Mouse (Mus musculus): ENCODE results near the gene Rasgef1a.

Rasgef1a gene

DNA sequence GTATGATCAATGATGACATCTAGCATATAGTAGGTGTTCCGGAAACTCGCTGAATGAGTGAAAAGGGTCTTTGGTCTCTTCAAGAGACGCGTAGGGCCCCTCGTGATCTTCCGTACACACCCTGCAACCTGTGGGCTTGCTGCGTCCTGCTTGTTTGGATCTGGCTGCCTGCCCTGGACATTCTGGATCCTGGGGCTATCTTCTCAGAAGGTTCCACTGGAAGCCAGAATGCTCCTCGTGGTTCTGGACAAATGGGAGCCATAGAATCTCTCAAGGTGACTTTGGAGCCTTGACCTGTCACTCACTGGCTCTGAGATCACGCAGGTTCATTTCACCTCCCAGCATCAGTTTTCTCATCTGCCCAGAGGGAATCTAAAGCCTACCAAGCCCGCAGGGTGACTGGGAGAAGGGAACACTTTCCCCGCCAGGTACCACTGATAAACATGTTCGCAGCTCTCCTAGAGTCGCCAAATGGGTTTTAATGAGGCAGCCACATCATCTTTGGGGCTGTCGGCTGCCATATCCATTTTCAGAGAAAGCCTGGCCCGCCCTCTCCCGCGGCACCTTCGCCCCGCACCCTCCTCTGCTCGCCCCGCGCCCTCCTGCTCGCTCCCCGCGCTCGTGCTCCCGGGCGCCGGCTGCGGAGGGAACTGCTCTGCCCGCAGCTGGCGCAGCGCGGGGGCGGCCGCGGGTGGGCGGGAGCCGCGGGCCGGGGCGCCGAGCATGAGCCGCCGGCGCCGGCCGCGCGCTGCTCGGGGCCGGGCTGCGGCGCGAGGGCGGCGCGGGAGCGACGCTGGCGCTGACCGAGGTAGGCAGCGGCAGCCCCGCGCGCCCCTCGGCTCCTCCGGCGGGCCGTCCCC lies at the start of gene Rasgef1a:
Gene Rasgef1a, plus strand, starts transcription at position 683 of the 860 bp plus-strand sequence.
- peak; percentile 51 for DNase-seq

DNA sequence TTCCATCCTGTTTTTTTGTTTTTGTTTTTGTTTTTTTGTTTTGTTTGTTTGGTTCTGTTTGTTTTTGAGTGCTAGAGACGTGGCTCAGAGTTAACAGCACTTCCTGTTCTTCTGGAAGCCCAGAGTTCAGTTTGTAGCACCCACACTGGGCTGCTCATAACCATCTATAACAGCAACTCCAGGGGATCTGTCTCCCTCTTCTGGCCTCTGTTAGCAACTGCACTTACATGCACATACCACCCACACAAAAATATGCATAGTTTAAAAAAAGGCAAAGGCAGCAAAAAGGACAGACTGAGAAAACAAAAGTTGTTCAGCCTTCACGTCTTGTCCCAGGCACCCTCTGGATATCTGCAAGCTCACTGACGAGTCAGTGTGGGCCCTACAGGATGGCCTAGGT lies 48.0 kb upstream of the Rasgef1a start:
- DNase-seq: no peak

DNA sequence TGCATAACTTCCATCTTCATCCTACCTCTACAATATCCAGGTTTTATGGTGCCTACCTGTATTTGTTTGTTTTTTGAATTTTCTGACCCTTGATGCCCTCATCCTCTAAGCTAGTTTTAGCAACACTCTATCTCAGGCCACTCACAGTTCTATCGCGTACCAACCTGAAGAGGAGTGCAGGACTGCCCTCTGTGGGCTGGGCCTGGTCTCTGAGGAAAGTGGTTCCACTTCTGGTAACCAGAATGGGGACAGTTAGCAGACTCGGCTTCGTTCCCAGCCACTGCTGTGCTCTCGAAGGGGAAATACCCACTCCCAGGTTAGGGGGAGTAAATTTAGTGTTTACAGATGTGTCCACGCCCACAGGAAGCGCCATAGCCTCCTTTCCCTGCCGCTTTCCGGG lies 44.5 kb upstream of the Rasgef1a start:
- DNase-seq: no peak

DNA sequence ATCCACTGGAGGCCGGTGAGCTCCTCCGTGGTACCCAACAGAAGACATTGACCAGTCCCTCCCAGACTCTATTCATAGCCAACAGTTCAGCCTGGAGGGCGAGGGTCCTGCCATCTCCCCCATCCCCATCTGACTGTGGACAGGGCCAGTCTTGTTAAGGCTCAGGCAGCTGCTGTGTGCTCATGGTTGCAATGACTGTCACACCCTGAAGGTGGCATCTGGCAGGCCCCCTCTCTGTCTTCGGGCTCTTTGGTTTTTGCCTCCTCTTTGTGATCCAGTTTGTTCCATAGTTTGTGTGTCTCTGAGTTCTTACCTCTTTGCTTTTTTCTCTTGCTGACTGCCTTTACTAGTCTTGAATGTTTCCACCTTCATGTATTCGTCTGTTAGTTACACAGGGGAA lies 24.1 kb upstream of the Rasgef1a start:
- peak; percentile 31 for DNase-seq

DNA sequence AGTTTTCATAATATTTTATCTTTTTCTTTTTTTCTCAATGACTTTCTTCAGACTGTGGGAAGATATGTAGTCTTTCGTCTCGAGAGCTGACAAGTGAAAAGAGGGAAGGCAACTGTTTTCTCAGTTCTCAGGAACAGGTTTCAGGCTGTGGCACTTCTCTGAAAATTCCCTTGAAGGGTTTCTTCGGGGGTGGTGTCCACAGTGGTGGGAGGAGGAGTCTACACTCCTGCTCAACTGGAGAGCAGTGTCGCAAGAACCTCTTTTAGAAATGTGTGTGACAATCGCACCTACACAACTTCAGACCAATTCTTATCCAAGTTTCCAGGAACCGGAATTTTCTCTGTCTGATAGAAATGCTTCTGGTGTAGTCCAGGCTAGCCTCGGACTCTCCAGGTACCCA lies 22.0 kb upstream of the Rasgef1a start:
- no peak for DNase-seq

DNA sequence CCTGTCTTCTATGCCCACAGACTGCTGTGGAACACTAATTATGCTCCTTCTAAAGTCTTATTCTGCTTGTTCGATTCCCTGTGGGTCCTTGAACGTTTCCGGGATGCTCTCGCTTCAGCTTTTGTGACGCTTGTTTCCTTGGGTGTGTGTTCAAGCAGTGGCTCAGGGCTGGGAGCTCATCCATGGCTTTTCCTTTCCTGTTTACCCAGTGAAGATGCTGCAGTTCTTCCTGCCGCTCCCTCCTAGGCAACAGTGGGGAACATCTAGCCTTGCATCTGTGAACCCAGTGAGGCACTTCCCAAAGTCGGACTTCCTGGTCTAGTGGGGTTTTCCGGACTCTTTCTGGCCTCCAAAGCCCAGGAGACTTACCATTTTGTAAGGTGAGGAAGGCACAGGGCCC lies 20.6 kb upstream of the Rasgef1a start:
- DNase-seq: no peak

DNA sequence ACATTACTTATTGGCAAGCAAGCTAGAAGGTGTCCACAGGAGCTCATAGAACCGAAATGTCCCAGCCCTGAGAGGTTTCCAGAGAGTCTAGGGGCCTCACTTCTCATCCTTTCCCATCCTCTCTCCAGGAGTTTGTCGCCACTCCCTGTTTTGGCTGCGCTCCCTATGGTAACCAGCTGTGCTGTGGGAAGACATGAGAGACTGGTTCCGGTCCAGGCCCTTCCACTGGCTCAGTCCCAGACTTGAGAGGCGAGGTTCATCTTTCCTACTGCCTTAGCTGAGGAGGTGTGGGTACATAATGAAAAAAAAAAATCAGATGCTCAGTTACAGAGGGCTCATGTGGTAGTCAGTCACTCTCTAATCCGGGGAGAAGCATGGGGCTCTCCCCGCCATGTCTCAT lies 19.9 kb upstream of the Rasgef1a start:
- DNase-seq: no peak

DNA sequence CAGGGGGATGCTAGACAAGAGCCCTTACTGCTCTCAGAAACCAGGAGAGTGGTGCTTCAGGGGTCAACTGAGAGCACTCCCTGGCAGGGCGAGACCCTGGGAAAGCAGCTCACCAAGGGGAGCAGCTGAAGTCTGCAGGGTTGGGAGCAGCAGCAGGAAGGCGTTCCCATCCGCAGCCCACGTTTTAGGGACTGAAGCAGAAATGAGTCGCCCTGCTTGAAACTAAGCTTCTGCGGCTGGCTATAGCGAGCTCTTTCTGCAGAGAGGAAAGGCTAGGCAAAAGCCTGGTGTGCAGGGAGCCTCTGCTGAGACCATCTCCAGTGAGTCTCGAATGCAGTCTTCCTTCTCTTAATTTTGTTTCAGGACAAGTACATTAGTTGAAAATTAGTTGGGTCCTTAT lies 19.3 kb upstream of the Rasgef1a start:
- no peak for DNase-seq

DNA sequence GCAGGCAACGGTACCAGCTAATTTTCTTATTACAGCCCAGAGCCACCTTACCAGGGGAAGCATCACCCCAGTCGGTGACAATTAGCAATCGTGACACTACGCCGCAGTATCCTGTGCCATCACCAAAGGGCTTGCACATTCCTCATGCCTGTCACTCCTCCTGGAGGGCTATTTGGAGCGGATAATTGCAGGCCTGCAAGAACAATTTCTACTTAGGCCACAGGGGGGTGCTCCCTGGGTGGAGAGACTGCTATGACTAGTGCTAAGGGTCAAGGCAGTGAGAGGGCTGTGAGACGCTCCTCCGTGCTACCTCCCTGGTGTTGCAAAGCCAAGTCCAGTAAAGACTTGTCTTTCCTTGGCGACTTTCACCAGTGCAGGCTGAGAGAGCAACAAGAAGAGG lies 16.1 kb upstream of the Rasgef1a start:
- peak; percentile 86 for DNase-seq

DNA sequence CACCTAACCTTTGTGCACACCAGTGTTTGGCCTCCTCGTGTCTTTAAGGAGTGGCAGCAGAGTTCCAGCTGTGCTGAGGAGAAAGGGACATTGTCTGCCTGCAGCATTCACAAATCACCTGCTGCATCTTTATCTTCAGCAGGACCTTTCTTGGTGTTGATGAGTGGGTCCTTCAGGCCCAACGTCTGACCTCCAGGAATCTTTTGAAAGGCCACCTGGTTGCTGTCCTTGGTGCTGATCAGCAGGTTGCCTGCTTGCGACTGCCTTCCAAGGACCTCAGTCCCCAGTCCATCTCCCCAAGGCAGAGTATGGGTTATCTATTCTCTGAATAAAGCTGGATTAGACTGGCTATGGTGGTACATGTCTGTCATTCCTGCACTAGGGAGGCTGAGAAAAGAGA lies 10.0 kb upstream of the Rasgef1a start:
- no peak for DNase-seq

DNA sequence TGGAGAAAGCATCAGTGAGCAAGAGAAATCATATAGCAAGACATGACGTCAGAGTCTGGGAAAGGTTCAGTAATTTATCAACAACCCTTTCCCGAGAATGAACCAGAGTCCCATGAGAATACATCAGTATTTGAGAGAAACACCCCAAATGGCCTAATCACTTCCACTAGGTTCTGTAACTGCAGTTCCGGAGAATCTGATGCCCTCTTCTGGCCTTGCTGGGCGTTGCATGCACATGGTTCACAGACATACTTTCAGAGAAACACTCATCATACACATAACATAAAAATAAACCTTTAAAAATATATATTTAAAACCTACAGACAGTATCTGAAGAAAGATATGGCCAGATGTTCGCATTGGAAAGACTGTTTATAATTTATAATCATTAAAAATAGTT lies 3.9 kb upstream of the Rasgef1a start:
- DNase-seq: no peak

DNA sequence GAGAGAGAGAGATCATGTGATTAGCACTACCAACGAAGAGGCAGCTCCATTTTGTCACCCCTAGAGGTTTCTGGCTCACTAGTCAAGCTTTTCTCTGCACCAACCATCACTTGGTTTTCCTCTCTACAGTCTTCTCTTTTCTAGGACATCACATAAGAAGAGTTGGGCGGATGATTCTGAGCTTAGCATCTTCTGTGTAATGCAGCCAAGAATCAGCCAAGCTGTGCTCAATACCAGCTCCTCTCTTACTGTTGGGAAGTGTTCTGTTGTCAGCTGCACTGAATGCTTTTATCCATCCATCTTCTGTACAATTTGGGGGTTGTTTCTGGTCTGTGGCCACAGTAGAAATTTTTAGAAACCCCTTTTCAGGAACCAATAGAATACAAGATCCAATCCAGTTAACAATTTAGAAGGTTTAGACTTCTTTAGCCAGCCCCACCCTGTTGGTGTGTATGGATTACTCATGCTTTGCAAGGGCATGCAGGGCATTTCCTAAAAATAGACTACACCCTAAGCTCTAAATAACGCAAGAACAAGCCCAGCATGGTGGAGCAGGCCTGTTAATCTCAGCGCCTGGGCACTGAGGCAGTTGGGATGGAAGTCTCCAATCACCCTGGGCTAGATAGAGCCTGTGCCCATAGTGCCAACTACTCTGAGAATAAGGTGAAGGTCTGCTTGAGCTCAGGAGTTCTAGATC lies 3.2 kb upstream of the Rasgef1a start:
- DNase-seq: no peak

DNA sequence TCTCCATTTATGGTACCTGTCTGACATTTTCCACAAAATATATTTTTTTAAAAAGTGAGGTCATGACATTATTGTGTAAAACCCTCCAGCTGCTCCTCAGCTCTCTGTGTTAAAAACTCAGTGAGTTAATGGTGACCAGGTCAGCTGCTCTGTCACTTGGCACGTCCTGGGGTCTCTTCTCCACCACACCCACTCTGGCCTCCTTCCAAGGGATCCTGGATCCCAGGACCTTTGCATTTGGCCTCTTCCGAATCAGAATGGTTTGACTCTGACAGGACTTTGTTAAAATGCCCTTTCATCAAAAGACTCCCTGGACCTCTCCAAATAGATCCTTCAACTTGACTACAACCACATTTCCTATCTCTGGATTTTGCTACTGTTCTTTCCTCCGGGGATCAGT lies 982 bp upstream of the Rasgef1a start:
- no peak for DNase-seq

DNA sequence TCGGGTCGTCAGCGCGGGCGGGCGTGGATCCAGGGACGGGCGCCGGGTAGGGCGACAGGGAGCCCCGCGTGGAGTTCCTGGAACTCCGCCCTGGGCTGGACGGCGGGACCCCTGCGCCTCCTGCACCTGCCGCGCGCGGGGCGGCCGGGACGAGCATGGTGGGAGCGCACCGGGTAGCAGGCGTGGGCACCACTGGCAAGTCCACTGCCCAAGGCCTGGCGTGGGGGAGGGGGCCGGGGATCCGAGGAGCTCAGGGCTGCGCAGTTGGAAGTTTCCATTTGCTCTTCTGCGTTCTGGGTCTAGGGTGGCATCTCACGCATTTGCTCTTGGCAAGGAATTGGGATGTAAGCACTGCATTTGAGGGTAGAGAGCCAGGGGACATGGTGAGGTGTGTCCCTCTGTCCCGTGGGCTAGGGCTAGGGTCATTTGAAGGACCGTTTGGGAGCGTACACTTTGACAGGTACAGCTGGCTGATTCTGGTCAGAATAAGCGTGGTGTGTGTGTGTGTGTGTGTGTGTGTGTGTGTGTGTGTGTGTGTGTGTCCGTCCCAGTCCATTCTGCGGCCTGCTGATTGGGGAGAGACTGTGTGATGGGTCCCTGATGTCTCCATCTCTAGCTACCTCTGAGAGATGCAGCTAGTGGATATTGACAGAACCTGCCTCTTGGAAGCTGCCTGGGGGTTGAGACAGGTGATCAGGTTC lies 528 bp downstream of the Rasgef1a start:
- DNase-seq: no peak

DNA sequence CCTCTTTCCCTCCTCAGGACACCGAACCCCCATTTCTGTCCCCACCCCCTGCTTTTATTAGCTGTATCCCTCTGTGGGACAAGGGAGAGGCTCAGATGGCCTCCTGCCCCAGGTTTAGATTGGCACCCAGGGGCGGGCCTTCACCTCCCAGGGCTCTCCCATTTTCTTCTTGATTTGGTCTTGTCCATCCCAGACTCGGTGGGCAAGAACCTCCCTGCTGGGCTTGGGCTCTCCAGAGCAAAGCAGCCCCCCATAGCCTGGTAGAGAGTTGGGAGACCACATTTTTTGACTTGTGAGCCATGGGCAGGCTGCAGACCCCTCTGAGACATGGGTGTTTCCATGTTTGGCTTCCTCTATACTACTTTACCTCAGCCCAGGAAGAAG lies 1.1 kb downstream of the Rasgef1a start:
- no peak for DNase-seq

DNA sequence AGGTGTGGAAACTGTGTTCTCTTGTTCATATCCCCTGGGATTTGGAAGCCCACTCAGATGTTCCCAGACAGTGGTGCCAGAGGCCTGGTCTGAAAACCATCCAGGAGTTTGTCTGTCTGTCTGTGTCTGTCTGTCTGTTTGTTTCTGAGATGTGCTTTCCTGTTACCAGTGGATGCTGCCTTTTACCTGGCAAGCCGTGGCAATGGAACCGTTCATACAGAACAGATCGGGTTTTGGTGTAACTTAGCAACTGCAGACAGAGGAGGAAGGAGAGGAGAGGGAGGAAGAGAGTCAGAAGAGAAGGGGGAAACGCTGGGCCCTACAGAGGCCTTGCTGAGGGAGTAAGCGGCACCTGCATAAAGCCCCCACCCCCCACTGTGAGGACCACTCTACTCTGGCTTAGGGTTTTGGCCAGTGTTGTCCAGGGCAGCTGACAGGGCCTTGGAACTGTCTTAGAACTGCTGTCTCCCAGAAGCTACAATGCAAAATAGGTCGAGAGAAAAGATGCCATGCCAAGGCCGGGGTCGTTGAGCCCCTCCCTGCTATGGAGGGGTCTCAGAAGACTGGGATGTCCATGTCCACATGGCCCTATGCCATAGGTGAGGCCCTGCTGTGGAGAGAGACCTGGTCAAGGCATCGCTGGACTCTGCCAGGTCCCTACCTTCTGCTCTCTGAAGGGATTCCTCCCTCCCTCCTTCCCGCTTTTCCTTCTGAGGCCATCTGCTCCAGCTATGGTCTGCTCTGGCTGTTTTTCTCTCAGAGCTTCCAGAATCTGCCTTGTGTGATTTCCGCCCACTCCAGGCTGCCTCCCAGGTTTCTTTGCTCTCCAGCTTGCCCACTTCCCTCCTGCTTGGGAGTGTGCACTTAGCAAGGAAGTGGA lies 2.0 kb downstream of the Rasgef1a start:
- DNase-seq: no peak

DNA sequence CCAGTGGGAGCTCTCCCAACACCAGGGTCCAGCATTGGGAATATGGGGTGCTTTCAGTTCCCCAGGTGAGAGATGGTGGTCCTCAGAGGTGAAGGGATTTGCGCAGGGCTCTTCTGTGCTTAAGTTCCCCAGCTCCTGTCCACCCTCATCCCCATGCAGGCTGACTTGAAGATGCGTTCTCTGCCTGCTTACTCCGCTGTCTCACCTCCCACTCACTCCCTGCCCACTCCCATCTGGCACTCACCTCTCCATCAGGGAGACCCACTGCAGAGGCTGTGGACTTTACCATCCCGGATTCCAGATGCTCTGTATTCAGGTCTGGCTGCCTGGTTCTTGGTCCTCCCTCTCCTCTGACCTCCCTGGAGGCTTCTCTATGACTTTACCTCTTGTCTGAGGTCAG lies 3.6 kb downstream of the Rasgef1a start:
- no peak for DNase-seq

DNA sequence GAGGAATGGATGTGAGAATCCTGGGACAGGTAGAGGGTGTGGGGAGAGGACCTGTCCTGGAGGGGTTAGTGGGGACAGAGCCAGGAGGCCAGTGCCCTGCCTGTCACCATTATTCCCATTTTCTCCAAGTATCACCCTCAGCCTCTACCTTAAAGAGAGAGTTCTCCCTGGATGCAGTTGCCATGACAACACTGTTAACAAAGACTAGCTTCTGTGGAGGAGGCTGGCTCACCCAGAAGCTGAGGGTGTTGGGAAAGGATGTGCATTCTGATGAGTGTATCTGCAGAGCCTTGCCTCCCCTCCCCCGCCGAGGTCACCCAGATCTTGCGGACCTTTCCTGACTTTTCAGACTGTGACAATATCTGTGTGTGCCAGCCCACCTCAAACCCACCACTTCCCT lies 4.7 kb downstream of the Rasgef1a start:
- DNase-seq: peak; percentile 38

DNA sequence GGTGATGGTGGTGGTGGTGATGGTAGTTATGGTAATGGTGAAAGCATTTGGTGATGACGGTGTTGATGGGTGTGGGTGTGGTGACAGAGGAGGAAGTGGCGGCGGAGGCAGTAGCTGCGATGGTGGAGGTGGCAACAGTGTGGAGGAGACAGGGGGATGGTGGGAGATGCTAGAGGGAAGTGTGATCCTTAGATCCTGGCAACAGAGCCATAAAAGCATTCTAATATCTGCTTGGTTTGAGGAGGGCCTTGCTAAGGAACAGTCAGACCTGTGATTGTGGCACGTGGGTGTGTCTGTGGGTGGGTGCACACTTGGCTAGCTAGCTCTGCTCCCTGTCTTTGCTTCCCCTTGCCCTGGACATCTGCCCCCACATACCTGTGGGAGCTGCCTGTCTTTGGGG lies 7.4 kb downstream of the Rasgef1a start:
- no peak for DNase-seq

DNA sequence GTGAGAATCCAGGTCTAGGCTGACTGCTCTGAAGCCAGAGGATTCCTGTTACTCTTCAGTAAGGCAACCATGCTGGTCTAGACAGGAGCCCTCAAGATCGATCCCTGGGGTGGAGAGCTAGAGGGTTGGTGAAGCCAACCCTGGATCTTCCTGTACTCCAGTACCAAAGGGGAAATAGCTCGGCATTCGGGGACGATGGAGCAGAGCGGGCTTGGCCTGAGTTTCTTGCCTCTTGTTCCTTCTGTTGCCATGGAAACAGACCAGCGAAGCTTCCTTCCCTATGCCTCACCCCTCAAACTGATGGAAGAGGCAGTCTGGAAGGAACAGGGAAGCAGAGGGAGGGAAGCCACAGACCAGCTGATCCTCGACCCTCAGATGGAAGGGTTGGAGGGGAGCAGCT lies 8.3 kb downstream of the Rasgef1a start:
- DNase-seq: peak; percentile 44

DNA sequence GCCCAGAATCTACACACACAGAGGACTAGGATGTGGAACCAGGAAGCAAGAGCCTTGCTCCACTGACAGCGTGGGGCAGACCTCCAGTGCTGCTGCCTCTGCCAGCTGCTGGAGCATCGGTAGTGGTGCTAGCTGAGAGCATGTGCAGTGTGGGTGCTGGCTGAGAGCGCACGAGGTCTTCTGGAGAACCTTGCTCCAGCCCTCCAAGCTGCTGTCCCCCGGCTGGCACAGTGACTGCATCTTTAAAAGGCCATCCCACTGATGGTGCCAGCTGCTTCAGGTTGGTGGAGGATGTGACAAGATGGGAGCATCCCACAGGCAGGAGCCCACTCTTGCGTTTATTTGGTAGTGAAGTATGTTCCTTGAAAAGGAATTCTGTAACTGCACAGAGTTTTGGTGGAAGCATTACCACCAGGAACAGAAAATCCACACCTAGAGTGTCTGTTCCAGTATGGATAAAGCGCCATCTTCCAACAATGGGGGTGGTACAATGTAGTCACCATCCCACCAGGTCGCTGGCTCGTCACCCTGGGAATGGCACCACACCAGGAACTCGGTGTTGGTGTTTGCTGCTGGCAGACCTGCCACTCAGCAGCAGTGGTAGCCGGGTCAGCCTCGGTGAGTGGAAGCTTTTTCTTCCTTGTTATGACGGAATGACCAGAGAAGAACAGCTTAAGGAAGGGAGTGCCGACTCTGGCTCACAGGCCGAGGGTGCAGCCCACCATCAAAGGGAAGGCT lies 11.8 kb downstream of the Rasgef1a start:
- DNase-seq: no peak

DNA sequence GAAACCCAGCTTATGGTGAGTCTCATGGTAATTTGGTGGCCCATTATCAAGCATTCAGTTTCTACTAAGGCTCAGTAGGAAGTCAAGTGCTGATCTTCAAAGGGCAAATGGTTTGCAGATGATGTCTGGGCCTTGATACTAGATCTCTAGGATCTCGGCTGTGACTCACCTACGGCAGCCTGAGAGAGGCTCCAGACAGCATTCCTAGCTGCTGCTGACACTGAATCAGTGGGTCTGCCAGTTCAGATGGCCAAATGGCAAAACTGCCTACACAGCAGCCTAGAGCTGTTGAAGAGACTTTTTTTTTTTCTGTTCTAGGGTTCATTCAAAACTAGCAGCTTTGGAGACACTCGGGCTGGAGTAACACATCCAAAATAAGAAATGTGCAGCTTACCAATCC lies 15.8 kb downstream of the Rasgef1a start:
- no peak for DNase-seq

Measured in retina, postnatal 1 day (tissue).